Mouse (Mus musculus): Measurements from ENCODE around the gene Krt73.

DNA sequence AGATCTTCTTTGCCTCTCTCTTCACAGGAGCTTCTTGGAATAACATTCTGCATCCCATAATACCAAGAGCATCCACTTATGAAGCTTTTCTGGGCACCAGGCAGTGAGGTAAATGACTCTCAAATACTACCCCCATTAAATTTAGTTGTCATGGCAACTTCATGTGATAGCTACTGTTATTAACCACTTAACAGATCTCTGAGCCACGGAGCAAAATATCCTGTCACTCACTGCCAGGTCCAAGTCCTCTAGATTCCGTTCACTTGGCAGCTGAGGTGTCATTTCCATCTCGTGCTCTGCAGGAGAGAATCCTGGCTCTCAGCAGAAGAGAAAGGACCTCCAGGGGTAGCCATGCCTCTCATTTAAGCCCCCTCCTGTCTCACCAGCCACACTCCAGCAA is 11.3 kb downstream of the Krt73 start:
- TF ChIP-seq POLR2AphosphoS2 (IDR thresholded peaks at IDR 0.05; ENCODE audit: insufficient read length, low read depth) (no peak), MYOG (IDR thresholded peaks at IDR 0.05; ENCODE audit: control insufficient read depth in 1 of 3, insufficient read depth in 1 of 3, insufficient read length in 2 of 3, low read depth in 2 of 3) (no peak)

Measured in myocyte (in vitro differentiated cells).